Mouse (Mus musculus) intestine, embryonic 16.5 days (tissue): Measurements from ENCODE around the gene Chst14. TPM values are rescaled to one million over a fixed set of nuclear protein-coding genes. Genes with fewer than 3 reads are reported as not detected.

ENCODE experiments used
- ATAC-seq: fragments of 200-750 bp; cut with Nextera tagmentation; 2 replicates; pipeline ENCODE4 v1.8.0; 2017; ENCODE audit warnings: moderate TSS enrichment, moderate library complexity
- H3K27ac ChIP-seq: fragments of 300-500 bp; sonication (generic); 2 replicates; pipeline ENCODE4 v1.5.1; 2014; ENCODE audit warnings: mild to moderate bottlenecking, low read length
- H3K27me3 ChIP-seq: fragments of 300-500 bp; sonication (generic); replicated peaks from 2 replicates; pipeline ENCODE4 v1.6.1; 2014; ENCODE audit warnings: low read length, control low read depth, mixed read lengths; ENCODE audit not compliant: control insufficient read depth, insufficient read depth
- H3K36me3 ChIP-seq: fragments of 300-500 bp; sonication (generic); 2 replicates; pipeline ENCODE4 v1.6.1; 2014; ENCODE audit warnings: low read length, control low read depth; ENCODE audit not compliant: control insufficient read depth, insufficient read depth
- H3K4me1 ChIP-seq: fragments of 300-500 bp; sonication (generic); 2 replicates; pipeline ENCODE4 v1.6.1; 2014; ENCODE audit warnings: low read length, control low read depth, mixed read lengths; ENCODE audit not compliant: control insufficient read depth, insufficient read depth
- H3K4me2 ChIP-seq: fragments of 300-500 bp; sonication (generic); 2 replicates; pipeline ENCODE4 v1.6.1; 2014; ENCODE audit warnings: low read depth, low read length, control low read depth
- H3K4me3 ChIP-seq: fragments of 300-500 bp; sonication (generic); 2 replicates; pipeline ENCODE4 v1.5.1; 2014; ENCODE audit warnings: mild to moderate bottlenecking, low read length
- H3K9ac ChIP-seq: fragments of 300-500 bp; sonication (generic); 2 replicates; pipeline ENCODE4 v1.6.1; 2014; ENCODE audit warnings: low read depth, low read length
- H3K9me3 ChIP-seq: fragments of 300-500 bp; sonication (generic); 2 replicates; pipeline ENCODE4 v1.6.1; 2016; ENCODE audit warnings: low read length, control low read depth; ENCODE audit not compliant: control insufficient read depth
- WGBS: fragments of 180-500 bp; shearing (Covaris S2); extraction: QIAGEN DNeasy Blood & Tissue Kit; methylation state at CpG from one replicate; pipeline ENCODE4 v1.1.7; 2014; 5-methylcytosine and 5-hydroxymethylcytosine counted together
- polyA plus RNA-seq: library from polyadenylated mRNA; unstranded; fragments of >200 nt; fragmentation: Nextera tagmentation; extraction: Ambion mirVana; gene quantifications from 2 replicates; pipeline ENCODE4 v1.2.1, GENCODE M21; 2015

Gene Chst14
- polyA plus RNA-seq, 1 experiment from 2014 or later = 16.6 TPM

DNA sequence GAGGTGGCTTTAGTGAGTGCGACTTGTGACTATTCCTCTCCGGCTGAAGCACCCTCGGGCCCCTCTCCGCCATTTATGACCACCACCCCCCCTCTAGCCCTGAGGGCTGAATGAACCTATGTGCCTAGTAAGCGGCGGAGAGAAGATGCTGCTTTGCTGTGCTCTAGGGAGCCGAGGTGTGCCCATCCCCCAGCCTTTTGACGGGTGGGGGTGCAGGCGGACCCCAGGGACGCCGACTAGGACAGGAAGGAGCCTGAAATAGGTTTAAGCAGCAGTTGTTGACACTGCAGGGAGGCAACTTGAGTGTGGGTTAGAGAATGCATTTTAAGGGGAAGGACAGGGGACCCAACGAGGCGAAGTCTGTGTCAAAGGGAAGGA lies 29.4 kb upstream of the Chst14 start:
- Histone ChIP-seq H3K9ac (peak overlapping the region; percentile 52; the same call in 1 of the 2 replicates), H3K4me2 (peak overlapping the region; percentile 59), H3K9me3 (no peaks in the 10 kb centered on the region), H3K27ac (no peak overlapping the region), H3K27me3 (peaks cover 53% of the 10 kb centered on the region), H3K4me3 (peak overlapping the region; percentile 51), H3K36me3 (no peaks in the 10 kb centered on the region), H3K4me1 (peaks cover 10% of the 10 kb centered on the region)
- WGBS = 1% methylated on average over 13 of the region's 13 CpGs
- ATAC-seq = no peak

- no peak overlapping the region for H3K9ac ChIP-seq
These were observed 28.9 kb upstream of the Chst14 start for GRCm38 (mm10) chr2:118897392-118897791.

DNA sequence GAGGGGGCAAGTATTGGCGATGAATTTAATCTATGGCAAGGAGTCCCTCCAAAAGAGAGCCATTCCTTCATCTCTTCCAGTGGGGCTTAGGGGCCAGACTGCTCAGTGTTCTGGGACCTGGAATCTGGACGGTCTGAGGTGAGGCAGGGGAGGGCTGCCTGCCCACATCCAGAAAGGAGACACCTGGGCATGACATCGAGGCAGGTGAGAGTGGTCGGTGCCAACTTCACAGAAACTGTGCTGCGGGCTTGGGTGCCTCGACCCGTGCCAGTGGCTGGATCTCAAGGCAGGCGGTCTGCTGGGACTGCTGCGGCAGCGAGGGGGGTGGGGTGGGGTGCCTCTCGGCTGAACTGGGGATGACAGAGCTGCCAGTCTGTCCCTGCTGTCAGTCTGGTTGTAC lies 28.5 kb upstream of the Chst14 start:
- Histone ChIP-seq H3K4me3 (no peak overlapping the region), H3K36me3 (no peaks in the 10 kb centered on the region), H3K27ac (no peak overlapping the region), H3K4me2 (no peak overlapping the region), H3K4me1 (peaks cover 11% of the 10 kb centered on the region), H3K9ac (no peak overlapping the region), H3K27me3 (peaks cover 53% of the 10 kb centered on the region), H3K9me3 (no peaks in the 10 kb centered on the region)
- WGBS = 3% methylated on average over 11 of the region's 11 CpGs
- ATAC-seq = no peak

More at GRCm38 (mm10) chr2:118897392-118897791, 28.9 kb upstream of the Chst14 start:
- Histone ChIP-seq H3K27ac (no peak overlapping the region), H3K4me1 (peaks cover 10% of the 10 kb centered on the region), H3K27me3 (peaks cover 53% of the 10 kb centered on the region), H3K4me2 (peak overlapping the region; percentile 59), H3K4me3 (no peak overlapping the region; the same call in 1 of the 2 replicates), H3K9me3 (no peaks in the 10 kb centered on the region), H3K36me3 (no peaks in the 10 kb centered on the region)
- 6% methylated on average over 7 of the region's 7 CpGs for WGBS
- no peak for ATAC-seq

DNA sequence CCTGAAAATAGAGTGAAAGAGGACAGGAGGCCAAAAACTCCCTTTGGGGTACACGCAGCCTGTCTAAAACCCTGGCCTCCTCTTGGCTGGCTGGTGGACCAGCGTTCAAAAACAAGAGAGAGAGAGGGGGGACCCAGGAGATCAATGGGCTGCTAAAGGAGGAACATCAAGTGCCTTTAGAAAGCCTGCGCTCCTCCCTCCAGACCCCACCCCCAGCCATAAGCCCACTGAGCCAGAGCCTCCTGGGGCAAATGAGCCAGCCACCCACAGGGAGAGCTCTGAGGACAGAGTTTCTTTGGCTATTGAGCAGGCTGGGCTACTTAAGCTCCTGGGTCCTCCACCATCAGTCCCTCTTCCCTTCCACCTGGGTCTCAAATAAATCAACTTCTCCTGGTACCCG lies 27.5 kb upstream of the Chst14 start:
- Histone ChIP-seq H3K9ac (no peak overlapping the region), H3K9me3 (no peaks in the 10 kb centered on the region), H3K27ac (no peak overlapping the region), H3K4me2 (no peak overlapping the region), H3K27me3 (peaks cover 53% of the 10 kb centered on the region), H3K36me3 (no peaks in the 10 kb centered on the region), H3K4me3 (no peak overlapping the region), H3K4me1 (peaks cover 19% of the 10 kb centered on the region)
- ATAC-seq = no peak
- 13% methylated on average over 4 of the region's 4 CpGs for WGBS

GRCm38 (mm10) chr2:118899306-118899705 lies 27.0 kb upstream of the Chst14 start:
- H3K4me3 ChIP-seq = no peak overlapping the region
- WGBS = 23% methylated on average over 7 of the region's 7 CpGs
- no peak overlapping the region for H3K4me2 ChIP-seq
- H3K9me3 ChIP-seq = no peaks in the 10 kb centered on the region
- no peak overlapping the region for H3K9ac ChIP-seq
- H3K27ac ChIP-seq = no peak overlapping the region
- ATAC-seq = no peak
- H3K4me1 ChIP-seq = peaks cover 19% of the 10 kb centered on the region
- H3K27me3 ChIP-seq = peaks cover 53% of the 10 kb centered on the region
- H3K36me3 ChIP-seq = no peaks in the 10 kb centered on the region

DNA sequence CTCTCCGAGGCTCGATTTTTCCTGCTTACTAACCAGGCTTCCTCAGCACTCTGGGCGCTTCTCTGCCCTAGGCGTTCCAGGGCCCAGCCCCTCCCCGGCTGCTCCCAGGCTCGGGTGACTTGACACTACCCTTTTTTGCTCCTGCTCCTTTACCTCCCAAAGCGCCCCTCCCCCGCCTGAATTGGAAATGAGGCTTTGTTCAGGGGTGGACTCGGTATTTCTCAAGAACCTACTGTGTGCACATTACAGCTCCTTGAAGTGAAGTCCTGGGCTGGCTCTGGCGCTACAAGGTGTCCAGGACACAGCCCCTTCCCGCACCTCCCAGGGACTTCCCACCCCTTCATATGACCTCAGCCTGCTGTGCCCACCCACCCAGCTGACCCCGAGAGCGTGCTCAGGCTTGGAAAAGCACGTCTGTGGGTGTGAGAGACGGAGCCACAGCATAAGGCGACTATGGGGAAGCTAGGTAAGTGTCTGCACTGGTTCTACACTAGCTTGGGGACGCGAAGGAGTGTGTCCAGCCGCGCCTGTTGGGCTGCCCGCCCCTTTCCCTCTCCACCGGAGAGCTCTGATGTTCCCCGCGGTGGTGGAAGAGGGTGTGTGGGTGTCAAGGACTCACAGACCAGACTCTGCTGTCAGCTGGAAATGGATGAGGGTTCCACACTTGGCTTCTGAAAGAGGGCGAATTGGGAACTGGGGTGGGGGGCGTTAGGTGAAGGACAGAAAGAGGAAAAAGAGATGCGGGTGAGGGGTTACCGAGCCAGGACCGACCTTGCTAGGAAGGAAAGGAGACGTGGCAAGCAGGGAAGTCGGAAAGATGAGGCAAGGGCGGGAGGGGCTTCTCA lies 26.1 kb upstream of the Chst14 start, which contains the start of gene Bahd1:
TSS of gene Bahd1 (plus strand) at position 397 of the 845 bp plus-strand sequence.
- Histone ChIP-seq H3K4me1 (peaks cover 19% of the 10 kb centered on the region), H3K27ac (no peak within 1 kb of the TSS), H3K36me3 (no peaks in the 10 kb centered on the region), H3K9me3 (no peaks in the 10 kb centered on the region), H3K27me3 (peaks cover 47% of the 10 kb centered on the region), H3K9ac (peak within 1 kb of the TSS; percentile 65), H3K4me2 (peak within 1 kb of the TSS; percentile 98), H3K4me3 (peak within 1 kb of the TSS; percentile 89)
- under 1% methylated on average over 32 of the region's 32 CpGs for WGBS
- ATAC-seq = no peak

GRCm38 (mm10) chr2:118900826-118901140 lies 25.5 kb upstream of the Chst14 start:
- Histone ChIP-seq H3K9me3 (no peaks in the 10 kb centered on the region), H3K4me3 (peak overlapping the region; percentile 89), H3K4me1 (peaks cover 19% of the 10 kb centered on the region), H3K27ac (no peak overlapping the region), H3K9ac (peak overlapping the region; percentile 65), H3K27me3 (peaks cover 41% of the 10 kb centered on the region), H3K4me2 (peak overlapping the region; percentile 98), H3K36me3 (no peaks in the 10 kb centered on the region)
- 0% methylated on average over 11 of the region's 11 CpGs for WGBS
- no peak for ATAC-seq

DNA sequence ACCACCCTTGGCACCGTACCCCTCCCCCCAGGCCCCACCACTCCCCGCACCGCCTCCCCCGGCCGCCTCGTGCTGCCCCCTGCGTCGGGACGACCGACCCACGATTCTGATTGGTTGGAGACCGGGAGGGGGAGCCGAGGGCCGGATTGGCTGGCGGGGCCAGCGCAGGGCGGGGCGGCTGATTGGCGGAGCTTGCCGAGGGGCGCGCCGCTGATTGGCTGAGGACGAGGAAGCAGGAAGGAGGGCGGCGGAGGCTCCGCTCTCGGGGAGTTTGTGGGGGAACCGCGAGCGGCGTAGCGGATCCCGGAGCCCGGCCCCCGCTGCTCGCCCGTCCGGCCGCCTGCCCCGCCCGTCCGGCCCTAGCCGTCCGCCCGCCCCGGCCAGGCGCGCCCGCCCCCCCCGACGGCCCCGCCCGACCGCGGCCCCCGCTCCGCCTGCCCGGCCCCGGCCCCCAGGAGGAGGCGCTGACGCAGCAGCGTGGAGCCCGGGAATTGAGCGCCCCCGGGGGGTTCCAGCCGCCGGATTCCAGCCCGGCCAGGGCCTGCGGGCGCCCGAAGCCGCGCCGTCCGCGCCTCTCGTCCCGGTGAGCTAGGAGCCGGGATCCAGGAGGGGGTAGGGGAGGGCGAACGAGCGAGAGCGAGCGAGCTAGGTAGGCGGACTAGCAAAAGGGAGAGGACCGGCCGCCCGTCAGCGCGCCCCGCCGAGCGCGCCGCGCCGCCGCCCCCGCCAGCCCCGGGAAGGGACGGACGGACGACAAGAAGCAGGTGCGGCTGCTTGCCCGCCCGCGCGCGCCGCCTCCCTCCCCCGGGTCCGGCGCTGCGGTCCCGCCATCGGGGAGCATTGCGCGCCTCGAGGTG lies 24.9 kb upstream of the Chst14 start:
- peak overlapping the region; percentile 89 for H3K4me3 ChIP-seq
- no peaks in the 10 kb centered on the region for H3K9me3 ChIP-seq
- H3K27ac ChIP-seq = peak overlapping the region; percentile 84
- H3K4me2 ChIP-seq = peak overlapping the region; percentile 98
- WGBS = under 1% methylated on average over 85 of the region's 120 CpGs
- H3K36me3 ChIP-seq = no peaks in the 10 kb centered on the region
- H3K9ac ChIP-seq = peak overlapping the region; percentile 89
- peaks cover 36% of the 10 kb centered on the region for H3K27me3 ChIP-seq
- peak; percentile 91 for ATAC-seq
- H3K4me1 ChIP-seq = peaks cover 19% of the 10 kb centered on the region
